In genomic region chr14:79287251-79287863, GRCm38 (mm10) we compare ENCODE assay signal across 25 mouse cellular contexts. TPM values are rescaled to one million over a fixed set of nuclear protein-coding genes. Genes with fewer than 3 reads are reported as not detected.
DNase-seq lines count a peak whose midpoint lies in the region; ATAC-seq and TF ChIP-seq lines count a peak whose summit lies in the region.
"Had no signal": no experiment of that assay in that cellular context is flagged by ENCODE, and none has a peak within 500 bp of the region (broad histone marks: within the 10 kb centered on the region; RNA-seq: fewer than 3 reads in every experiment).

No protein-coding gene starts in this region.

- peaks cover 35% of the 10 kb centered on the region for H3K4me1 ChIP-seq in forebrain, embryonic 10.5 days
- H3K4me1 ChIP-seq in forebrain, embryonic 16.5 days (replicated peaks; ENCODE audit: control insufficient read depth, insufficient read depth, low read length), result peaks cover 25% of the 10 kb centered on the region
- peaks cover 34% of the 10 kb centered on the region for H3K4me1 ChIP-seq in liver, embryonic 12.5 days
- peaks cover 23% of the 10 kb centered on the region for H3K4me1 ChIP-seq in liver, embryonic 11.5 days (replicated peaks; ENCODE audit: control insufficient read depth, insufficient read depth, low read length)
- H3K4me1 ChIP-seq in thymus, adult 2 months (replicated peaks; ENCODE audit: control insufficient read depth, insufficient read depth, low read length), result peaks cover 52% of the 10 kb centered on the region

- peaks cover 26% of the 10 kb centered on the region for H3K36me3 ChIP-seq in forebrain, embryonic 10.5 days (replicated peaks)
- H3K36me3 ChIP-seq in forebrain, embryonic 16.5 days (ENCODE audit: control insufficient read depth, insufficient read depth), result no peaks in the 10 kb centered on the region
- peaks cover 49% of the 10 kb centered on the region for H3K36me3 ChIP-seq in liver, embryonic 12.5 days
- peaks cover 2% of the 10 kb centered on the region for H3K36me3 ChIP-seq in liver, embryonic 11.5 days (ENCODE audit: control insufficient read depth, insufficient read depth, low read length)
- H3K36me3 ChIP-seq in thymus, adult 2 months (ENCODE audit: control insufficient read depth, insufficient read depth, low read length), result peaks cover 47% of the 10 kb centered on the region
- H3K36me3 ChIP-seq: G1E; heart, embryonic 10.5 days; heart, embryonic 15.5 days; hindbrain, embryonic 10.5 days had no signal

- H3K27ac ChIP-seq in forebrain, embryonic 10.5 days, result peak overlapping the region; percentile 51; the same call in 1 of the 2 replicates
- no peak overlapping the region for H3K27ac ChIP-seq in forebrain, embryonic 16.5 days (ENCODE audit: low read length)
- 0 out of 2 replicates have a peak overlapping the region, but pooled peaks have one; percentile 45 for H3K27ac ChIP-seq in liver, embryonic 12.5 days
- no peak overlapping the region for H3K27ac ChIP-seq in liver, embryonic 11.5 days (ENCODE audit: low read depth, low read length)
- peak overlapping the region; percentile 14; the same call in 1 of the 2 replicates for H3K27ac ChIP-seq in thymus, adult 2 months (ENCODE audit: control insufficient read depth, insufficient read depth, low read length)
- H3K27ac ChIP-seq: embryonic facial prominence, embryonic 13.5 days; forebrain, embryonic 13.5 days; heart, embryonic 10.5 days; heart, embryonic 15.5 days; hindbrain, embryonic 10.5 days; hindbrain, embryonic 14.5 days had no signal

- no peak for ATAC-seq in forebrain, embryonic 16.5 days
- no peak for ATAC-seq in liver, embryonic 12.5 days
- no peak; the same call in 1 of the 2 replicates for ATAC-seq in liver, embryonic 11.5 days (replicated peaks; ENCODE audit: low FRiP score)
- ATAC-seq: forebrain, embryonic 13.5 days had no signal

- H3K4me3 ChIP-seq in forebrain, embryonic 10.5 days, result no peak overlapping the region
- H3K4me3 ChIP-seq in forebrain, embryonic 16.5 days (replicated peaks; ENCODE audit: low read length), result no peak overlapping the region
- no peak overlapping the region for H3K4me3 ChIP-seq in liver, embryonic 12.5 days
- H3K4me3 ChIP-seq in liver, embryonic 11.5 days (ENCODE audit: low read depth, low read length), result no peak overlapping the region
- H3K4me3 ChIP-seq in thymus, adult 2 months (ENCODE audit: control insufficient read depth, insufficient read depth, low read length), result no peak overlapping the region
- H3K4me3 ChIP-seq: embryonic facial prominence, embryonic 13.5 days; forebrain, embryonic 13.5 days; heart, embryonic 10.5 days; heart, embryonic 15.5 days; hindbrain, embryonic 10.5 days had no signal

- H3K9ac ChIP-seq in forebrain, embryonic 16.5 days (replicated peaks; ENCODE audit: low read depth, low read length), result no peak overlapping the region
- H3K9ac ChIP-seq in liver, embryonic 12.5 days, result no peak overlapping the region
- no peak overlapping the region for H3K9ac ChIP-seq in liver, embryonic 11.5 days (ENCODE audit: low read depth, low read length)
- H3K9ac ChIP-seq: embryonic facial prominence, embryonic 13.5 days; forebrain, embryonic 13.5 days; heart, embryonic 15.5 days; hindbrain, embryonic 14.5 days had no signal

- 93% methylated on average over 7 of the region's 7 CpGs for WGBS in forebrain, embryonic 10.5 days
- WGBS in forebrain, embryonic 16.5 days, result 94% methylated on average over 7 of the region's 7 CpGs
- 74% methylated on average over 7 of the region's 7 CpGs for WGBS in liver, embryonic 12.5 days (ENCODE audit: insufficient replicate concordance)
- 82% methylated on average over 7 of the region's 7 CpGs for WGBS in liver, embryonic 11.5 days
- 86% methylated on average over 7 of the region's 7 CpGs for WGBS in thymus, adult 2 months

- no peak overlapping the region for H3K4me2 ChIP-seq in forebrain, embryonic 16.5 days (ENCODE audit: low read length)
- H3K4me2 ChIP-seq in liver, embryonic 12.5 days, result no peak overlapping the region
- no peak overlapping the region for H3K4me2 ChIP-seq in liver, embryonic 11.5 days
- H3K4me2 ChIP-seq: embryonic facial prominence, embryonic 13.5 days; forebrain, embryonic 13.5 days; heart, embryonic 15.5 days; hindbrain, embryonic 14.5 days had no signal

- H3K9me3 ChIP-seq in forebrain, embryonic 10.5 days, result peaks cover 7% of the 10 kb centered on the region
- H3K9me3 ChIP-seq in forebrain, embryonic 16.5 days (ENCODE audit: control insufficient read depth, low read length), result no peaks in the 10 kb centered on the region
- H3K9me3 ChIP-seq in liver, embryonic 12.5 days (replicated peaks), result no peaks in the 10 kb centered on the region
- H3K9me3 ChIP-seq in liver, embryonic 11.5 days (ENCODE audit: control insufficient read depth, low read length), result no peaks in the 10 kb centered on the region
- H3K9me3 ChIP-seq: embryonic facial prominence, embryonic 13.5 days; forebrain, embryonic 13.5 days; G1E; heart, embryonic 10.5 days; heart, embryonic 15.5 days; hindbrain, embryonic 10.5 days had no signal

- peaks cover 13% of the 10 kb centered on the region; the same call in 1 of the 2 replicates for H3K27me3 ChIP-seq in forebrain, embryonic 10.5 days (ENCODE audit: poor library complexity, severe bottlenecking)
- no peaks in the 10 kb centered on the region for H3K27me3 ChIP-seq in forebrain, embryonic 16.5 days (replicated peaks; ENCODE audit: control insufficient read depth, insufficient read depth, low read length)
- no peaks in the 10 kb centered on the region for H3K27me3 ChIP-seq in liver, embryonic 12.5 days (replicated peaks)
- no peaks in the 10 kb centered on the region for H3K27me3 ChIP-seq in liver, embryonic 11.5 days (replicated peaks; ENCODE audit: control insufficient read depth, insufficient read depth, low read length)
- no peaks in the 10 kb centered on the region for H3K27me3 ChIP-seq in thymus, adult 2 months (ENCODE audit: control insufficient read depth, insufficient read depth, low read length)
- H3K27me3 ChIP-seq: embryonic facial prominence, embryonic 13.5 days; forebrain, embryonic 13.5 days; heart, embryonic 15.5 days had no signal

- TF ChIP-seq CTCF in thymus, adult 2 months (IDR thresholded peaks at IDR 0.05; ENCODE audit: borderline replicate concordance, control insufficient read depth, extremely low read depth, insufficient read depth, low read length, poor library complexity), result no peak

- DNase-seq in forebrain, embryonic 10.5 days (ENCODE audit: extremely low spot score, low spot score), result no peak
- no peak for DNase-seq in liver, embryonic 11.5 days (ENCODE audit: low spot score)
- no peak for DNase-seq in thymus, adult 2 months
- DNase-seq in thymus, adult 18-20 months, result no peak
- DNase-seq in gastrocnemius, postnatal 10 days, result no peak
- DNase-seq: adrenal gland, adult 8-10 months; adrenal gland, postnatal 36 days; B cell, adult 2 months; cerebellum, adult 11-12 months; cerebellum, adult 9-10 months; cerebellum, postnatal 25 days; heart, postnatal 14 days had no signal

- no peak for TF ChIP-seq POLR2A in thymus, adult 2 months (IDR thresholded peaks at IDR 0.05; ENCODE audit: control insufficient read depth, extremely low read depth, insufficient read depth, low read length, poor library complexity)

RNA-seq across cellular contexts. Expression of gene Rgcc, which starts 14.1 kb away (rescaled TPM):
- 52.1 and 60.1 TPM in 2 replicates for polyA plus RNA-seq in forebrain, embryonic 10.5 days (2016; fragmentation: Nextera tagmentation; extraction: Ambion mirVana)
- polyA plus RNA-seq in forebrain, embryonic 16.5 days (2015; fragmentation: Nextera tagmentation; extraction: Ambion mirVana), result 58.0 and 62.8 TPM in 2 replicates
- polyA plus RNA-seq in liver, embryonic 12.5 days (2016; fragmentation: Nextera tagmentation; extraction: Ambion mirVana), result 302 and 307 TPM in 2 replicates
- polyA plus RNA-seq in liver, embryonic 11.5 days (2014; fragmentation: Nextera tagmentation; extraction: Ambion mirVana), result 233 and 245 TPM in 2 replicates
- polyA plus RNA-seq in thymus, adult 2 months (2012; rRNA removed), result 880 and 889 TPM in 2 replicates
- 10 to 100 TPM; 23.7 to 27.0 TPM for total RNA-seq in gastrocnemius, postnatal 10 days (2021)
- total RNA-seq: G1E had no signal
- polyA plus RNA-seq: G1E had no signal

RNA-seq across cellular contexts. Expression of gene Zfp957, which starts 40.2 kb away (rescaled TPM):
- polyA plus RNA-seq in forebrain, embryonic 10.5 days (2016; fragmentation: Nextera tagmentation; extraction: Ambion mirVana), result not detected in 2 replicates
- polyA plus RNA-seq in forebrain, embryonic 16.5 days (2015; fragmentation: Nextera tagmentation; extraction: Ambion mirVana), result not detected in 2 replicates
- not detected in 2 replicates for polyA plus RNA-seq in liver, embryonic 12.5 days (2016; fragmentation: Nextera tagmentation; extraction: Ambion mirVana)
- not detected in 2 replicates for polyA plus RNA-seq in liver, embryonic 11.5 days (2014; fragmentation: Nextera tagmentation; extraction: Ambion mirVana)
- not detected in 2 replicates for polyA plus RNA-seq in thymus, adult 2 months (2012; rRNA removed)
- total RNA-seq in gastrocnemius, postnatal 10 days (2021), result not detected
- total RNA-seq: adrenal gland, postnatal 36 days; G1E; gastrocnemius, adult 8-10 months; heart, postnatal 14 days had no signal
- polyA plus RNA-seq: CD4-positive, CD25-positive, alpha-beta regulatory T cell, adult 4 months; cortical plate, adult 2 months; embryonic facial prominence, embryonic 13.5 days; forebrain, embryonic 13.5 days; G1E; gonadal fat pad, adult 2 months; heart, embryonic 15.5 days; hindbrain, embryonic 10.5 days; hindbrain, embryonic 14.5 days had no signal

Comparison
In these comparisons a context has a peak if more than half of its experiments do, and no peak if none do; other contexts are left out.
1. H3K27ac ChIP-seq: peak in forebrain, embryonic 10.5 days (single experiment), liver, embryonic 12.5 days (single experiment) and thymus, adult 2 months (single experiment); none in forebrain, embryonic 16.5 days (single experiment) and liver, embryonic 11.5 days (single experiment).